Mouse (Mus musculus): ENCODE measurements at regions not wholly inside any gene's neighbourhood (a gene's known extent, or its start where the extent isn't known, plus 50 kb on each side); places are given as distances from the start of the nearest gene placed in this dataset.

DNA sequence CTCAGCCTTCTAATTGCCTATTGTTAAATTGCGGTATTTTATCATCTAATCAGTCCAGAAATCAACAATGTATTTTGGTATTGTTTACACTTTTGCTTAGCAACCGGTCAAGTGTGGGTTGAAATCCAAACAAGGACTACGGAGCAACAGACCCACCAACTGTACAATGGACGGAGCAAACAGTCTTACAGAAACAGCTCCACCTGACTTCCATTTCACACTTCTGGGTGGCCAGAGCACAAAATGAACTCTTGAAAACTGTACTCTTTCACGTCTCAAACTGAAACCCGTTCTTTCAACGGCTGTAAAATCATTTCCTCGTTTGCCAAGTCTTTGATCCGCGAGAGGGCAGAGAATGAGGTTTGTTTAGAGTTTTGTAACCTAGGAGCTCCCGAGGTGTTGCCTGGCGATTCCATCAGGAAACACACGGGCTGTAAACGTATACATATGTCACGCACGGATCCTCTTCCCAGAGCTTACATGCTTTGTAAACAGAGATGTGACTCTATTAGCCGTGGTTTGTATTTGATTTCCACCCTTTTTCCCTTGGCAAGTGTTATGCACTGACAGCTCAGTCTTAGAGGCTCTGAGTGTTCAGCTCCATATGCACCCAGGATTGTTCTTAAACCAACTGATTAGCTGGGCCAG lies 258.3 kb downstream of the Etnk1 start:
- Histone ChIP-seq H3K36me3 (ENCODE audit: insufficient read depth, low read length) (no peaks in the 10 kb centered on the region), H3K4me3 (replicated peaks; ENCODE audit: low read length) (no peak overlapping the region), H3K27me3 (ENCODE audit: insufficient read depth, low read length) (no peaks in the 10 kb centered on the region), H3K4me1 (replicated peaks; ENCODE audit: low read depth, low read length) (peaks cover 8% of the 10 kb centered on the region; the same call in 1 of the 2 replicates), H3K9me3 (ENCODE audit: low read length) (peaks cover 6% of the 10 kb centered on the region; the same call in 1 of the 2 replicates)
- no peak for TF ChIP-seq CTCF (conservative IDR thresholded peaks at IDR 0.05; ENCODE audit: low read length)
- no peak for TF ChIP-seq NANOG (IDR thresholded peaks at IDR 0.05; ENCODE audit: borderline replicate concordance, low read length)
- no peak for TF ChIP-seq POU5F1 (IDR thresholded peaks at IDR 0.05; ENCODE audit: borderline replicate concordance, low read length)

DNA sequence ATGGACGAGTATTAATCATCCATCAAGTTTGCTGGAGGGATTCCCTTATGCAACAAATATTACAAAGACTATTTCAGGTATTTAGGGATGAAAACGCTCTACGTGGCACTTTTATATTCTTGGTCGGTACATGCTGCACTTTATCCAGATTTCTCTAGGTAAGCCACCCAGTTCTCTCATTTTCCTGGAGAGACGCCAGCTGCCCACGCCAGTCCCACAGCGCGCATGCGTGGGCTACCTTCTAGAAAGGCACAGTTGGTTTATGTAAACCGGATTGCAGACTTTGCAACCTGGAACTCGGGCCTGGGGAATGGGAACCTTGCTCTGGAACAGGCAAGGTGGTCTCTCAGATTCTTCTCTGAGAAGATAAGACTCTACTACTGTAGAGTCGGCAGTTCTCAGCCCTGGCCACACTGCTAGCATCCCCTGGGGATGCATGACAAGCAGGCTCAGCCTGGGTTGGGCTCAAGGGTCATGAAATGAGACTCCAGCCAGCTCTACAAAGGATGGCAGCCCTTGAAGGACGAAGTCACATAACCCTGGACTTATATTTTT lies 265.0 kb downstream of the Etnk1 start:
- H3K4me3 ChIP-seq (replicated peaks; ENCODE audit: low read length): no peak overlapping the region
- peaks cover 6% of the 10 kb centered on the region; the same call in 1 of the 2 replicates for H3K9me3 ChIP-seq (ENCODE audit: low read length)
- TF ChIP-seq POU5F1 (IDR thresholded peaks at IDR 0.05; ENCODE audit: borderline replicate concordance, low read length) (no peak), NANOG (IDR thresholded peaks at IDR 0.05; ENCODE audit: borderline replicate concordance, low read length) (no peak), CTCF (conservative IDR thresholded peaks at IDR 0.05; ENCODE audit: low read length) (no peak)
- H3K4me1 ChIP-seq (replicated peaks; ENCODE audit: low read depth, low read length): no peaks in the 10 kb centered on the region
- H3K27me3 ChIP-seq (ENCODE audit: insufficient read depth, low read length): no peaks in the 10 kb centered on the region
- H3K36me3 ChIP-seq (ENCODE audit: insufficient read depth, low read length): no peaks in the 10 kb centered on the region

DNA sequence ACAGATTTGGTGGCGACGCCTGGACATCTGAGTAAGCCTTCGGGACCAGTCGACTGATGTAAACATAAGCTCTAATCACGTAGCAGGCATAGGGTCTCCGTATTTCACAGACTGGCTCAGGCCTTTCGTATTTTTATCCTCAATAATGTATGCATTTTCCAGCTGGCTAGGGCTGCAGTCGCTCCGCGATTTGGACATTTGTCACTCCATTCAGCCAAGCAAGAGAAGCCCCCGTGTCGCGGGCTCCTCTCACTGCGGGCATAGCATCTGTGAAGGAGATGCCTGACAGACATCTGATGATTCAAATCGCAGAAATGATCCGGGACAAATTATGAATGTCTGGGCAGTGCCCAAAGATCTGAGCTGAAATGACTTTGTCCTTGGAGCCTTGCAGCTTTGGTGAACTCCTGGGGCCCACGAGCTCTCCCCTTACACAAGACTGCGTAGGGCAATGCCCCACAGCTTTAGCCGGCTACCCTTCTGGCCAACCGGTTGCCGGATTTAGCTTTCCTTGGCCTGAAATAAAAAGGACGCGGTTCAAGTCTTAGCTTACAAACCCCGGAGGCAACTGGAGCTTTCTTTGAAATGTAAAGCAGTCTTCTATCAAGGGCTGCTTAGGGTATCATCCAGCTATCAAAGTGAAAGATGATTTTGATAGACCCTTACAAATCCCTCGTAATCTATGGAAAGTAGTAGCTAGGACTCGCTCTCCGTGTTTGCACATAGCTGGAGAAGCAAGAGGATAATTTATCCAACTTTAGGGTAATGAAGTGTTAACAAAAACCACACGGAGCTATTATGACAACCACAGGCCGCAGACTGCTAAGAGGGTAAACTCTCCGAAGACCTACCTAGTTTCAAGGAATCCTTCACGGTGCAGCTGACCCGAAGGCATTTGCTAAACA lies 270.6 kb downstream of the Etnk1 start:
- no peaks in the 10 kb centered on the region for H3K36me3 ChIP-seq (ENCODE audit: insufficient read depth, low read length)
- no peak overlapping the region for H3K4me3 ChIP-seq (replicated peaks; ENCODE audit: low read length)
- H3K9me3 ChIP-seq (ENCODE audit: low read length): peaks cover 9% of the 10 kb centered on the region
- H3K27me3 ChIP-seq (ENCODE audit: insufficient read depth, low read length): no peaks in the 10 kb centered on the region; the same call in 1 of the 2 replicates
- no peak for TF ChIP-seq CTCF (conservative IDR thresholded peaks at IDR 0.05; ENCODE audit: low read length)
- no peak for TF ChIP-seq NANOG (IDR thresholded peaks at IDR 0.05; ENCODE audit: borderline replicate concordance, low read length)
- TF ChIP-seq POU5F1 (IDR thresholded peaks at IDR 0.05; ENCODE audit: borderline replicate concordance, low read length): no peak
- H3K4me1 ChIP-seq (replicated peaks; ENCODE audit: low read depth, low read length): no peaks in the 10 kb centered on the region

DNA sequence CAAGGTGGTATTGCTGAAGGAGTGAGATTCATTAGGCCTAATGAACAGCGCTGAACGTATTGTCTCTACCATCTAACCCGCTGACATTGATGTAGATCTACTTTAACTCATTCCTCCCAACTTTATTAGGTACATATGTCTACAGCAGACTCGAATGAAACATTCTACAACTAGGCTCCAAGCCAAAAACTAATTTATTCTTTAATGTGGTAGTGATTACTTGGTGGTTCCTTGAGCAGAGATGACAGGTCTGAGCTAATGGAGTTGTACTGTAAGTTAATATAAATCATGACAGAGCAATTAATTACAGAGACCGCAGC lies 271.2 kb downstream of the Etnk1 start:
- TF ChIP-seq POU5F1 (IDR thresholded peaks at IDR 0.05; ENCODE audit: borderline replicate concordance, low read length) (no peak), NANOG (IDR thresholded peaks at IDR 0.05; ENCODE audit: borderline replicate concordance, low read length) (no peak), CTCF (conservative IDR thresholded peaks at IDR 0.05; ENCODE audit: low read length) (no peak)
- H3K4me1 ChIP-seq (replicated peaks; ENCODE audit: low read depth, low read length): no peaks in the 10 kb centered on the region
- no peaks in the 10 kb centered on the region; the same call in 1 of the 2 replicates for H3K27me3 ChIP-seq (ENCODE audit: insufficient read depth, low read length)
- H3K36me3 ChIP-seq (ENCODE audit: insufficient read depth, low read length): no peaks in the 10 kb centered on the region
- H3K4me3 ChIP-seq (replicated peaks; ENCODE audit: low read length): no peak overlapping the region
- peaks cover 10% of the 10 kb centered on the region for H3K9me3 ChIP-seq (ENCODE audit: low read length)

DNA sequence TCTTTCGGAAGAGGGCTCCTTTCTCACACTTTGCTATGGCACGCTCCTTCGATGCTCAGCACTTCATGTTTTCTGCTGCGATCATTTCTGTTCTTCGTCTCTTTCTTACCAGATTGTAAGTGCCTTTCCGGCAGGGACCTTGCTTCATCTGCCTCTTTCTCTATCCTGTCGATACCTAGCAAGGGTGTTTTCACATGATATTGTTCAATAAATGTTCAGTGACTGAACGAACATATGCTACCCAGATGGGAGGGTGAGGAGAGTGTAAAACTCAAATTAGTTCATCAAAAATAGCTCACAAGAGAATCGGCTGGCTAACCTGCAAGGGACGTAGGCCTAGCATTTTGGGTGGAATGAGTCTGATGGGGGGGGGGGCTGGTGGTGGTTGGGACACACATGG lies 272.5 kb downstream of the Etnk1 start:
- Histone ChIP-seq H3K36me3 (ENCODE audit: insufficient read depth, low read length) (no peaks in the 10 kb centered on the region), H3K4me1 (replicated peaks; ENCODE audit: low read depth, low read length) (no peaks in the 10 kb centered on the region), H3K27me3 (ENCODE audit: insufficient read depth, low read length) (no peaks in the 10 kb centered on the region; the same call in 1 of the 2 replicates), H3K9me3 (ENCODE audit: low read length) (peaks cover 10% of the 10 kb centered on the region), H3K4me3 (replicated peaks; ENCODE audit: low read length) (no peak overlapping the region)
- TF ChIP-seq POU5F1 (IDR thresholded peaks at IDR 0.05; ENCODE audit: borderline replicate concordance, low read length) (no peak), CTCF (conservative IDR thresholded peaks at IDR 0.05; ENCODE audit: low read length) (no peak), NANOG (IDR thresholded peaks at IDR 0.05; ENCODE audit: borderline replicate concordance, low read length) (no peak)

DNA sequence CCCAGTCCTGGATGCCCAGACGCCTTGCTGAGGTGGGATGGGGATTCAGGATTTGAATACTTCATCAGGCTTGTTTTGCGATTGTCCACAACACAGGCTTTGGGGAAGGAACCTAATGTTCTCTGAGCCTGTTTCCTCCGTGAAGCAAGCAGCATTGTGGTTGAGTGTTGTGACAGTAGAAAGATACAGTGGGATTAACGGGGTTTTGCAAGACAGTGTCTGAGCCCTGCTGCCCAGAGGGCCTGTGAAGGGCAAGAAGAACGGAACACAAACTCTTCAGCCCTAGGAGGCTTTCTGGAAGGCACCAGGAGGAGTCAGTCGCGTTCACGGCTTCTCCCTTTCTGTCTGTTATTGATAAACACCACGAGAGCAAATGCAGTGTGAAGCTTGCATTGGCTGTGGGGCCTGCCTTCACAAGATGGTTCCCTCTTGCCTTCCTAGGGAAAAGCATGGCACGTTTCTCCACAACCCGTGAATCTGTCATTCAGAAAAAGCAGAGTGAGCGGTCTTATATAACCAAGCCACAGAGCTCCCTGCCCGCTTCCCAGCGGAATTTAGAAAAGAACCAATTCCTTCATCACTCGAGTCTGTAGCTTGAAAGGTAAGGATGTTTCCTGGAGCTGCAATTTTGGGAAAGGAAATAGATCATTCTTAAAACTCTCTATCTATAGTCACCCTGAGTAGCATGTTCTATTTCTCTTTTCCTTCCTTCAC lies 273.4 kb downstream of the Etnk1 start:
- Histone ChIP-seq H3K4me1 (replicated peaks; ENCODE audit: low read depth, low read length) (no peaks in the 10 kb centered on the region), H3K27me3 (ENCODE audit: insufficient read depth, low read length) (no peaks in the 10 kb centered on the region; the same call in 1 of the 2 replicates), H3K9me3 (ENCODE audit: low read length) (peaks cover 10% of the 10 kb centered on the region), H3K36me3 (ENCODE audit: insufficient read depth, low read length) (no peaks in the 10 kb centered on the region), H3K4me3 (replicated peaks; ENCODE audit: low read length) (no peak overlapping the region)
- TF ChIP-seq POU5F1 (IDR thresholded peaks at IDR 0.05; ENCODE audit: borderline replicate concordance, low read length): no peak
- no peak for TF ChIP-seq NANOG (IDR thresholded peaks at IDR 0.05; ENCODE audit: borderline replicate concordance, low read length)
- no peak for TF ChIP-seq CTCF (conservative IDR thresholded peaks at IDR 0.05; ENCODE audit: low read length)

DNA sequence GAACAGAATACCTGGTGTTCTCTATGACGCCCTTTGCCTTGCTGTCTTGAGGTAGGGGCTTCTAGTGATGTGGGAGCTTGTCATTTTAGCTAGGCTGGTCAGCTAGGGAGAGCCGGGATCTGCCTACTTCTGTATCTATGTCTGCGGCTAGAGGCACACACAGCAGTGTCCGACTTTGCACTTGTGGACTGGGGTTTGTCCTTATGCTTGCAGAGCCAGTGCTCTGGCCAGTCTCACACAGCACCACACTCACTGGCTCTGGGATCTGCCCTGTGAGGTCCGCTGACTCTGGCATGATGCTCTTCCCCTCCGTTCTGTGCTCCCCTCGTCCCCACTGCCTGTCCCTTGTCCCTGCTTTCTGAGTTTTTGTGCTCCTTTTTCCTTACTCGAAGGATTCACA lies 275.3 kb downstream of the Etnk1 start:
- Histone ChIP-seq H3K36me3 (ENCODE audit: insufficient read depth, low read length) (no peaks in the 10 kb centered on the region), H3K4me3 (replicated peaks; ENCODE audit: low read length) (no peak overlapping the region), H3K27me3 (ENCODE audit: insufficient read depth, low read length) (peaks cover 16% of the 10 kb centered on the region), H3K9me3 (ENCODE audit: low read length) (peaks cover 15% of the 10 kb centered on the region), H3K4me1 (replicated peaks; ENCODE audit: low read depth, low read length) (no peaks in the 10 kb centered on the region)
- no peak for TF ChIP-seq NANOG (IDR thresholded peaks at IDR 0.05; ENCODE audit: borderline replicate concordance, low read length)
- no peak for TF ChIP-seq POU5F1 (IDR thresholded peaks at IDR 0.05; ENCODE audit: borderline replicate concordance, low read length)
- TF ChIP-seq CTCF (conservative IDR thresholded peaks at IDR 0.05; ENCODE audit: low read length): no peak

DNA sequence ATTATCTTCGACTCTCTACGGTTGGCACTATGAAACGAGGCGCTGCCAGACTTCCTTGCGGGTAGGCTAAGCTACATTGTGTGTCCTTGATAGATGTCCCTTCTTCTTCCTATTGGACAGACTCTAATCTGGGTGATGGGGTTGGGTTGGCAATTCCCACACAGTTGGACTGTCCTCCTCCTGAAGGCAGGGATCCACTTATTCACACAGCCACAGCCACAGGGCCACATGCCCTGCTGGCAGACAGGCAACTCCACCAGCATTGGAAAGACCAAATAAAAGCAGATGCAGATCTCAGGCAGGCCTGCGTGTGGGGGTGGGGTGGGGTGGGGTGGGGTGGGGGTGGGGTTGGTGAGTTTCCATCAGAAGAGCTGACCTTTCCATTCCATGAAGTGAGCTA lies 276.4 kb downstream of the Etnk1 start:
- H3K36me3 ChIP-seq (ENCODE audit: insufficient read depth, low read length): no peaks in the 10 kb centered on the region
- H3K4me3 ChIP-seq (replicated peaks; ENCODE audit: low read length): no peak overlapping the region
- TF ChIP-seq NANOG (IDR thresholded peaks at IDR 0.05; ENCODE audit: borderline replicate concordance, low read length): no peak

More for the DNA sequence above, 276.4 kb downstream of the Etnk1 start:
- Histone ChIP-seq H3K27me3 (ENCODE audit: insufficient read depth, low read length) (peaks cover 16% of the 10 kb centered on the region), H3K4me1 (replicated peaks; ENCODE audit: low read depth, low read length) (no peaks in the 10 kb centered on the region), H3K9me3 (ENCODE audit: low read length) (peaks cover 25% of the 10 kb centered on the region)
